ENCODE assay signal across 8 mouse cellular contexts in the genomic region with DNA sequence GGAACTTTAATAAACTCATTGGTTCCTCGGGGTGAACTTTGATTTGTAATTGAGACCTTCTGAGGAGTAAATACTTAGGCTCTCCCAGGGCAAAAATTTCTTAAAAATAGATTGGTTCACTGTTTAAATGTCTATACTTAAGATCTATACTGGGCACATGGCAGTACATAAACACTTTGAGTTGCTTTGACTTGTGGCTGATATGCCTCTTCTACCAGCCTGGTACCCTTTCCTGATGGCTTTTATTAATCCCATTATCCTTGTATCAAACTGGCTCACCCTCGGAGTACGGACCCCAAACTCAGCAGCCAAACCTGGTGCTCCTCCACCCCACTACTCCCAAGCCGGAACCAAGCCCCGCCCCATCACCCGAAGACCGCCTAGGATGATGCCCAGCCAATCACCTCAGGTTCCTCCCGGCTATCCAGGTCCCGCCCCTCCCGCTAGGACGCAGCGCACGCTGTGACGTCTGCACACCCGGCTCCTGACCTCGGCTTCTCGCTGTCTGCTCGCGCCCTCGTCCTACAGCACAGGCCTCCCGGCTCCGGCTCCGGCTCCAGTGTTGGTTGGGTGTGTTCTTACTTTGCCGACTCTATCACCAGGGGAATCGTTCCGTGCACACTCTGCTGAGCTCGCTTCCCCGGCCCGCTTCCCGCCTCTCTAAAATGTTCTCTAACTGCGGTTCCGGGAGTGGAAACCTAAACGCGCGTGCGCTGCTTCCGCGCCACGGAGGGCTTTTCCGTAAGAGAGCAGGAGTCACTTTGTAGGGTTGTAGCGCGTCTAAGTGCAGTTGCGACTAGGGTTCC. TPM values are rescaled to one million over a fixed set of nuclear protein-coding genes. Genes with fewer than 3 reads are reported as not detected.
DNase-seq lines count a peak whose midpoint lies in the region; ATAC-seq lines count a peak whose summit lies in the region.

Tmem14c (plus strand) TSS at position 464 of the 806 bp plus-strand sequence.

- H3K36me3 ChIP-seq in heart, embryonic 13.5 days: peaks cover 68% of the 10 kb centered on the region
- peaks cover 76% of the 10 kb centered on the region for H3K36me3 ChIP-seq in liver, embryonic 12.5 days
- H3K36me3 ChIP-seq in stomach, embryonic 15.5 days: peaks cover 17% of the 10 kb centered on the region

- DNase-seq in CD4-positive, CD25-positive, alpha-beta regulatory T cell, adult 2 months (ENCODE audit: low read depth, low spot score): peak; percentile 95
- peak; percentile 33 for DNase-seq in fat pad, adult 2 months (ENCODE audit: extremely low read depth, low read depth, low spot score)
- DNase-seq in kidney, postnatal 10 days: peak; percentile 97
- peak; percentile 87 to 90 for DNase-seq in natural killer cell, adult 2 months (ENCODE audit: low spot score in 2 of 2)

- peak within 1 kb of the TSS; percentile 88 for H3K27ac ChIP-seq in brown adipose tissue, adult 24 weeks (replicated peaks; ENCODE audit: low read depth, low read length)
- peak within 1 kb of the TSS; percentile 93 for H3K27ac ChIP-seq in heart, embryonic 13.5 days (replicated peaks)
- H3K27ac ChIP-seq in liver, embryonic 12.5 days: peak within 1 kb of the TSS; percentile 99
- H3K27ac ChIP-seq in stomach, embryonic 15.5 days: peak within 1 kb of the TSS; percentile 95

- H3K4me1 ChIP-seq in brown adipose tissue, adult 24 weeks (ENCODE audit: control insufficient read depth, insufficient read depth, insufficient read length, low read length): peaks cover 19% of the 10 kb centered on the region
- H3K4me1 ChIP-seq in heart, embryonic 13.5 days: peaks cover 37% of the 10 kb centered on the region
- H3K4me1 ChIP-seq in liver, embryonic 12.5 days: peaks cover 76% of the 10 kb centered on the region
- H3K4me1 ChIP-seq in stomach, embryonic 15.5 days: peaks cover 16% of the 10 kb centered on the region

- H3K9me3 ChIP-seq in heart, embryonic 13.5 days: no peaks in the 10 kb centered on the region
- no peaks in the 10 kb centered on the region for H3K9me3 ChIP-seq in liver, embryonic 12.5 days (replicated peaks)
- no peaks in the 10 kb centered on the region for H3K9me3 ChIP-seq in stomach, embryonic 15.5 days

- H3K4me2 ChIP-seq in heart, embryonic 13.5 days: peak within 1 kb of the TSS; percentile 78
- H3K4me2 ChIP-seq in liver, embryonic 12.5 days: peak within 1 kb of the TSS; percentile 95
- peak within 1 kb of the TSS; percentile 63 for H3K4me2 ChIP-seq in stomach, embryonic 15.5 days

- ATAC-seq in heart, embryonic 13.5 days (ENCODE audit: extremely low read depth, insufficient number of reproducible peaks, low FRiP score, low TSS enrichment): peak; percentile 99
- ATAC-seq in liver, embryonic 12.5 days: peak; percentile 82
- ATAC-seq in stomach, embryonic 15.5 days (ENCODE audit: insufficient read depth, low FRiP score, low read depth): peak; percentile 96

- H3K4me3 ChIP-seq in brown adipose tissue, adult 24 weeks (ENCODE audit: insufficient read depth, low read depth, low read length): peak within 1 kb of the TSS; percentile 73
- H3K4me3 ChIP-seq in heart, embryonic 13.5 days: peak within 1 kb of the TSS; percentile 81
- peak within 1 kb of the TSS; percentile 86 for H3K4me3 ChIP-seq in liver, embryonic 12.5 days
- H3K4me3 ChIP-seq in stomach, embryonic 15.5 days (replicated peaks): peak within 1 kb of the TSS; percentile 70

- H3K27me3 ChIP-seq in heart, embryonic 13.5 days (replicated peaks): no peaks in the 10 kb centered on the region
- H3K27me3 ChIP-seq in liver, embryonic 12.5 days (replicated peaks): no peaks in the 10 kb centered on the region
- no peaks in the 10 kb centered on the region for H3K27me3 ChIP-seq in stomach, embryonic 15.5 days (replicated peaks)

- peak within 1 kb of the TSS; percentile 90 for H3K9ac ChIP-seq in heart, embryonic 13.5 days
- peak within 1 kb of the TSS; percentile 93 for H3K9ac ChIP-seq in liver, embryonic 12.5 days
- H3K9ac ChIP-seq in stomach, embryonic 15.5 days: peak within 1 kb of the TSS; percentile 81

- WGBS in heart, embryonic 13.5 days: under 1% methylated on average over 43 of the region's 43 CpGs
- under 1% methylated on average over 43 of the region's 43 CpGs for WGBS in liver, embryonic 12.5 days (ENCODE audit: insufficient replicate concordance)
- under 1% methylated on average over 43 of the region's 43 CpGs for WGBS in stomach, embryonic 15.5 days

RNA-seq across cellular contexts. Expression of gene Tmem14c, which starts in this region (rescaled TPM):
- 595 and 651 TPM in 2 replicates for polyA plus RNA-seq in brown adipose tissue, adult 24 weeks (2012; ENCODE audit: insufficient read depth, insufficient read length, missing spikeins)
- 189 and 250 TPM in 2 replicates for polyA plus RNA-seq in heart, embryonic 13.5 days (2015; fragmentation: Nextera tagmentation; extraction: Ambion mirVana)
- polyA plus RNA-seq in liver, embryonic 12.5 days (2016; fragmentation: Nextera tagmentation; extraction: Ambion mirVana): 916 and 938 TPM in 2 replicates
- 262 and 275 TPM in 2 replicates for polyA plus RNA-seq in stomach, embryonic 15.5 days (2015; fragmentation: Nextera tagmentation; extraction: Ambion mirVana)

Comparison
In these comparisons a context has a peak if more than half of its experiments do, and no peak if none do; other contexts are left out.
1. Peak in every context shown above with its lines: DNase-seq, ATAC-seq, H3K4me3 ChIP-seq and H3K27ac ChIP-seq.
2. DNase-seq: peak in every context shown above with its lines; median percentile 97 in kidney, postnatal 10 days; 95 in CD4-positive, CD25-positive, alpha-beta regulatory T cell, adult 2 months; 88 in natural killer cell, adult 2 months; 33 in fat pad, adult 2 months.